Mouse (Mus musculus) midbrain, embryonic 14.5 days (tissue): ENCODE measurements around the gene Srsf10. TPM values are rescaled to one million over a fixed set of nuclear protein-coding genes. Genes with fewer than 3 reads are reported as not detected.
A peak's percentile ranks its signal among the peaks of the same experiment; 100 is the strongest.

Experiments used
- ATAC-seq: fragments of 200-750 bp; cut with Nextera tagmentation; 2 replicates; pipeline ENCODE4 v1.8.0; 2017; ENCODE audit warnings: moderate number of reproducible peaks, moderate library complexity; ENCODE audit not compliant: low FRiP score, low TSS enrichment
- DNase-seq: peaks from one replicate; pipeline ENCODE4 v3.0.0-alpha.2; 2015
- H3K27ac ChIP-seq: fragments of 300-500 bp; sonication (generic); replicated peaks from 2 replicates; pipeline ENCODE4 v1.5.1; 2014; ENCODE audit warnings: mild to moderate bottlenecking, low read depth, low read length, moderate library complexity
- H3K27me3 ChIP-seq: fragments of 300-500 bp; sonication (generic); 2 replicates; pipeline ENCODE4 v1.6.1; 2014; ENCODE audit warnings: low read length, control low read depth, mixed read lengths; ENCODE audit not compliant: control insufficient read depth, insufficient read depth
- H3K36me3 ChIP-seq: fragments of 300-500 bp; sonication (generic); 2 replicates; pipeline ENCODE4 v1.6.1; 2014; ENCODE audit warnings: low read length, control low read depth; ENCODE audit not compliant: control insufficient read depth, insufficient read depth
- H3K4me1 ChIP-seq: fragments of 300-500 bp; sonication (generic); 2 replicates; pipeline ENCODE4 v1.6.1; 2014; ENCODE audit warnings: mild to moderate bottlenecking, antibody characterized with exemption, low read length, control low read depth; ENCODE audit not compliant: control insufficient read depth, insufficient read depth
- H3K4me2 ChIP-seq: fragments of 300-500 bp; sonication (generic); 2 replicates; pipeline ENCODE4 v1.6.1; 2014; ENCODE audit warnings: mild to moderate bottlenecking, low read length, moderate library complexity
- H3K4me3 ChIP-seq: fragments of 300-500 bp; sonication (generic); replicated peaks from 2 replicates; pipeline ENCODE4 v1.5.1; 2014; ENCODE audit warnings: low read depth, low read length
- H3K9ac ChIP-seq: fragments of 300-500 bp; sonication (generic); replicated peaks from 2 replicates; pipeline ENCODE4 v1.6.1; 2014; ENCODE audit warnings: mild to moderate bottlenecking, low read length, moderate library complexity
- H3K9me3 ChIP-seq: fragments of 300-500 bp; sonication (generic); 2 replicates; pipeline ENCODE4 v1.6.1; 2016; ENCODE audit warnings: low read length, control low read depth, mixed read lengths; ENCODE audit not compliant: control insufficient read depth
- WGBS: fragments of 180-500 bp; shearing (Covaris S2); extraction: QIAGEN DNeasy Blood & Tissue Kit; methylation state at CpG from one replicate; pipeline ENCODE4 v1.1.7; 2014; 5-methylcytosine and 5-hydroxymethylcytosine counted together
- polyA plus RNA-seq: library from polyadenylated mRNA; unstranded; fragments of >200 nt; fragmentation: Nextera tagmentation; extraction: Ambion mirVana; gene quantifications from 2 replicates; pipeline ENCODE4 v1.2.1, GENCODE M21; 2014

The Srsf10 gene
- polyA plus RNA-seq, 1 experiment from 2014 or later, result 266 TPM

DNA sequence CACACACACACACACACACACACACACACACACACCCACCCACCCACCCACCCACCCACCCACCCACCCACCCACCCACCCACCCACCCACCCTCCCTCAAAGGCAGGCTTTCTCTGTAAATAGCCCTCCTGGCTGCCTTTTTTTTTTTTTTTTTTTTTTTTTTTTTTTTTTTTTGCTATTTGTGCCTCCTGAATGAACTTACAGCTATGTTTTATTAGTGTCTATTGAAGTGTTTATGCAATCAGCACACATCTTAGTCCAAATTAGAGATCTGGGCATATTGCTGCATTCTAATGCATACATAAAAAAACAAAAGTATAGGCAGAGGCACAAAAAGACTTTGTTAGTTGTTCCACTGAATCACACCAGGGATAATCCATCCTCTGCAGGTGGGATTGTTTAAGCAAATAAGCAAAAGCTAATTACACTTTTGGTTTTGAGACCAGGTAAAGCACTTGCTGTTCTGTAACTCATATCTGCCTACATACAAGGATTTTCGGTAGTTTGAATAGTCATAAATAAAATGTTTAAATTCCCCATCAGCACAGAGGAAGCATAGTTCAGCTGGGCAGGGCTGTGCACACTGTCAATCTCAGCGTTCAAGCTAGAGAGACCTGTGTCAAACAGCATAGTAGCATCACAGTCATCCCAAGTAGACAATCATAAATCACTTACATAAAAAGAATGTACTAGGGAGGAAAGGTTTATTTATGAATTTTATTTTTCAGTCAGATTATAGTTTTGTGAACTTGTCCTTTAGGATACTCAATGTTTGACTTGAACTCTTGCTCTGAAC lies 14.9 kb downstream of the Srsf10 start:
- Histone ChIP-seq H3K9me3 (no peaks in the 10 kb centered on the region), H3K36me3 (peaks cover 32% of the 10 kb centered on the region), H3K4me3 (0 out of 2 replicates have a peak overlapping the region, but pooled peaks have one; percentile 10), H3K27me3 (no peaks in the 10 kb centered on the region), H3K4me2 (peak overlapping the region; percentile 67), H3K4me1 (peaks cover 33% of the 10 kb centered on the region), H3K27ac (no peak overlapping the region), H3K9ac (no peak overlapping the region)
- no peak for DNase-seq
- no peak for ATAC-seq
- 46% methylated on average over 2 of the region's 2 CpGs for WGBS

DNA sequence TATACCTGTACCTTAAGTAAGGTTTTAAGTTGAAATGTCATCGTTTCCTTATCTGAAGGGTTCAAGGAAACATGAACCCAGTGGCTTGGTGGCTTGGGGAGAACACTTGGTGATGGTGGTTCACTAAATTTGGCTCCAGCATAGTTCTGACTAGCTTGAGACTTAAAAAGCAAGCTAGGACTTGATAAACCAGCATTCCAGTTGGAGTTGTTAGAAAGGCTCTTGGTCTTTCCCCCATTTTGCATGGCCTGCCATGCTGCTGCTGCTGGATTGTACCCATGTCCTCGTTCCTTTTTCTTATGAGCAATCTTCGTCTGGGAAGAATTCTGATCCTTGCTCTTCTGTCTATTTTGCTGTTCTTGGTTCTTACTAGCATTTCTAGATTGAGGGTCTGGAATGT lies 16.5 kb downstream of the Srsf10 start:
- Histone ChIP-seq H3K27ac (no peak overlapping the region), H3K36me3 (peaks cover 23% of the 10 kb centered on the region), H3K4me2 (peak overlapping the region; percentile 67), H3K27me3 (no peaks in the 10 kb centered on the region), H3K4me3 (peak overlapping the region; percentile 68), H3K4me1 (peaks cover 46% of the 10 kb centered on the region), H3K9me3 (no peaks in the 10 kb centered on the region), H3K9ac (peak overlapping the region; percentile 17; the same call in 1 of the 2 replicates)
- no peak for DNase-seq
- no peak for ATAC-seq
- WGBS, result 44% methylated on average over 3 of the region's 3 CpGs

DNA sequence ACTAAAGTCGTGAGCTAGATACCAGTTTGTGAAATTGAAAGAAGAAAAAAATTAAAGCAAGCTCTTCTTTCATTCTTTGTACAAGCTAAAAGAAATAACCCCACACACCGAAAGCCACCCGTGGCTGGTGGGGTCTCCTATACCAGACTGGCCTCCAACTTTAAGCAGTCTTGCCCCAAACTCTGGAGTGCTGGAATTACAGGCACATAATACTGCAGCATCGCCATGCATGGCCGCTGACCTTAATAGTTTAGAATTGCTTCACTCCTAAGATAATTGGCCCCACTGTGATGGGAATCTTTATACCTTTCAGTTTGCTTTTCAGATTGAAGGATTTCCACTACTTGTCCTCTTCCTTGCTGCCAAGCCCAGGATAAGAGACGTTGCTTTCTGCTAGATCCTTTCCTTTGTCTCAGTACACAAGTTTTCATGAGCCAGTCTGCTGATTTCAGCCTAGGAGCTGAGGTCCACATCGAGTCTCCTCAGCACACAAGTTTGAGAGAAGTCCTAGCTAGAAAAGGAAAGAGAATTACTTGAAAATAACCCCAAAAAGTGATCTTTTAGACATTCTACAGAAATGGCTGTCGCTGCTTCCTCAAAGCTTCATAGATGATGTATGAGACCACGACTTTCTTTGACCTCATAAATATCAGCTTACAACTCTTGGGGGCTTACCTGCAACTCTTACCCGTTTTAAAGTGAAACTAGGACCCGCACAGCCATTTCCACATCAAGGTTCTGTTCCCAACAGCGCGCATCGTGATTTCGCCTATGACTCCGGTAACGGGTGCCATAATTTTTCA lies 17.2 kb downstream of the Srsf10 start:
- H3K27ac ChIP-seq, result peak overlapping the region; percentile 94
- no peaks in the 10 kb centered on the region for H3K27me3 ChIP-seq
- peak overlapping the region; percentile 68 for H3K4me3 ChIP-seq
- peak overlapping the region; percentile 74 for H3K9ac ChIP-seq
- peak overlapping the region; percentile 67 for H3K4me2 ChIP-seq
- H3K36me3 ChIP-seq, result peaks cover 23% of the 10 kb centered on the region
- WGBS, result 8% methylated on average over 17 of the region's 17 CpGs
- H3K4me1 ChIP-seq, result peaks cover 47% of the 10 kb centered on the region
- ATAC-seq (no peak), DNase-seq (no peak)
- H3K9me3 ChIP-seq, result no peaks in the 10 kb centered on the region

DNA sequence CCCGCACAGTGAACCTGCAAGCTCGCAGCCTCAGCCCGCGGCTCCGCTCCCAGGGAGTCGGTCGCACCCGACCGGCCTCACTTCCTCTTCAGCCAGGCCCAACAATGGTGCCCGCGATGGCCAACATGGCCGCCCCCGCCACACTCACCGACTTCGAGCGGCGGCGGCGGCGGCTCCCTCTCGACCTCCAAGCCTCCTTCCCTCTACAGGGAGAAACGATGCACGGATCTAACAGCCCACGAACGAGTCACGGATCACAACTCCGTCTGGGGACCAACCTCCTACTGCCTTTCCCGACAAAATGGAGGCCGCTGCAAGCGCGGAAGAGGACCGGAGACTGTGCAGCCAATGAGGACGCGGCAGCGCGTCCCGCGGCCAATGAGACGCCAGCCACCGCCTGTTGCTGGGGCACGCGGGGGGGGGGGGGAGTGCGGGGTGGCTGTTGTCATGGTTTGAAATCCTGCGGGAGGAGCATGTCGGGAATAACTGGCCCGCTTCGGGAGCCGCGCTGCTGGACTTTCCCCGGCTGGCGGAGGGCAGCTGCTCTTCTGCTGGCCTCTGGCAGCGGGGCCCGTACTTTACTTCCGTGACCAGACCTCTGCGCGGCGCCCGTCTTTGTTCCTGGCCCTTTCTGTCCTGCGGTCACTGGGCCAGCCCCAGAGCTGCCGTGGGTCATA lies 18.1 kb downstream of the Srsf10 start, which contains the start of gene Pnrc2:
Gene Pnrc2 (minus strand): TSS at position 325 of the 677 bp plus-strand sequence.
- H3K4me2 ChIP-seq, result peak within 1 kb of the TSS; percentile 67
- WGBS, result under 1% methylated on average over 57 of the region's 60 CpGs
- no peaks in the 10 kb centered on the region for H3K27me3 ChIP-seq
- H3K9me3 ChIP-seq, result no peaks in the 10 kb centered on the region
- peak within 1 kb of the TSS; percentile 74 for H3K9ac ChIP-seq
- ATAC-seq, result peak; percentile 95
- H3K27ac ChIP-seq, result peak within 1 kb of the TSS; percentile 94
- H3K4me1 ChIP-seq, result peaks cover 47% of the 10 kb centered on the region
- peak; percentile 96 for DNase-seq
- H3K36me3 ChIP-seq, result peaks cover 23% of the 10 kb centered on the region
- H3K4me3 ChIP-seq, result peak within 1 kb of the TSS; percentile 68

DNA sequence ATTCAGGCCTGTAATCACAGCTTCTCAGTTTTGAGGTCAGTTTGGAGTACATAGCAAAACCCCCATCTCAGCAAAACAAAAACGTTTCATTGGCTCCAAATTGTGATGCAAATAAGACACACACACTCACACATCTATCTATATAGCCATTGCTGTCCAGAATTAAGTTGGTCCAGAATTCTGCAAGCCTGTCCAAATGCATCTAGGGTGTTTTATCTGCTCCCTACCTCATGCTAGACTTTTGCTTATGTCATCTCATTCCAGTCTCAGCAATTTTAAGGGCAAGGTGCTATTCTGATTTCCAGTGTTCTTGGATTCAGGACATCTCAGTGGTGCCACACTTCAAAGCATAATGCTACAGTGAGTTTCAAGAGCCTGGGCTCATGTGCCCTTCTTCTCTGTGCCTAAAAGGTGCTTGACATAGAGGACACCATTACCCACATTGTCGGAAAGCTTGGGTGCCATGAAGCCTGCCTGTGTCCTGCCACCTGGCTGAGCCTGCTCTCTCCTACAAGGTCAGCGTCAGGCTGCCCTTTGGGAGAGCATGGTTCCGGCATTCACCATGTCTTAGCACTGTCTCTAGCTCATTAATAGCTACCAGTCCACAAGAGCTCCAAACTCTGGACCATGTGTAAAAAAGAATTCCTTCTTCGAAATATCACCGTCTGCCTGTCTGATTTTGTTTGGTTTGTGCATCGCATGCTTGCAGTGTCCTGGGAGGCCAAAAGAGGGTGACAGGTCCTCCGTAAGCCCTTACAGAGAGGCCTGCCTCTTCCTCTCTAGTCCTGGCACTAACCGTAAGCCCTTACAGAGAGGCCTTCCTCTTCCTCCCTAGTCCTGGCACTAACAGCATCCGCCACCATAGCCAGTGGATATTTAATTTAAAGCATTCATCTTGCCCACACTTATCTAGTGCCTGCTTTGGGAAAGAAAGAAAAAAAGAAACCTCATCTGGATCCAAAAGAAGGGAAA lies 19.3 kb downstream of the Srsf10 start:
- Histone ChIP-seq H3K36me3 (peaks cover 17% of the 10 kb centered on the region), H3K27ac (peak overlapping the region; percentile 94), H3K4me1 (peaks cover 47% of the 10 kb centered on the region), H3K27me3 (no peaks in the 10 kb centered on the region), H3K9me3 (no peaks in the 10 kb centered on the region), H3K4me3 (no peak overlapping the region), H3K9ac (no peak overlapping the region; the same call in none of the 2 replicates), H3K4me2 (peak overlapping the region; percentile 67)
- peak; percentile 7 for DNase-seq
- ATAC-seq, result no peak
- WGBS, result 79% methylated on average over 10 of the region's 10 CpGs

DNA sequence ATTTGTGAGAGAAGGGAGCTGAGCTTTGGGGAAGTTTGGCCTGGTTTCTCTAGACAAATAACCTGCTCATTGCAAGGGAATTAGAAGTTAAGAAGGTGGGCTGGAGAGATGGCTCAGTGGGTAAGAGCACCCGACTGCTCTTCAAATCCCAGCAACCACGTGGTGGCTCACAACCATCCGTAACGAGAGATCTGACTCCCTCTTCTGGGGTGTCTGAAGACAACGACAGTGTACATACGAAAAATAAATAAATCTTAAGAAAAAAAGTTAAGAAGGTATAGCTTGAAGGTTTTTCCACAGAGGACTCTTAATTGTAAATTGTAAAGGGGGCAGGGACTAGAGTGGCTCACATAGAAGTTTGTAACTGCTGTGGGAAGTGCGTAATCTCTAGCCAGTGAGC lies 20.0 kb downstream of the Srsf10 start:
- Histone ChIP-seq H3K27ac (no peak overlapping the region), H3K9me3 (no peaks in the 10 kb centered on the region), H3K4me2 (no peak overlapping the region), H3K4me3 (no peak overlapping the region), H3K27me3 (no peaks in the 10 kb centered on the region), H3K4me1 (peaks cover 45% of the 10 kb centered on the region), H3K36me3 (peaks cover 15% of the 10 kb centered on the region), H3K9ac (no peak overlapping the region)
- 25% methylated on average over 7 of the region's 7 CpGs for WGBS
- DNase-seq, result no peak
- ATAC-seq, result no peak

DNA sequence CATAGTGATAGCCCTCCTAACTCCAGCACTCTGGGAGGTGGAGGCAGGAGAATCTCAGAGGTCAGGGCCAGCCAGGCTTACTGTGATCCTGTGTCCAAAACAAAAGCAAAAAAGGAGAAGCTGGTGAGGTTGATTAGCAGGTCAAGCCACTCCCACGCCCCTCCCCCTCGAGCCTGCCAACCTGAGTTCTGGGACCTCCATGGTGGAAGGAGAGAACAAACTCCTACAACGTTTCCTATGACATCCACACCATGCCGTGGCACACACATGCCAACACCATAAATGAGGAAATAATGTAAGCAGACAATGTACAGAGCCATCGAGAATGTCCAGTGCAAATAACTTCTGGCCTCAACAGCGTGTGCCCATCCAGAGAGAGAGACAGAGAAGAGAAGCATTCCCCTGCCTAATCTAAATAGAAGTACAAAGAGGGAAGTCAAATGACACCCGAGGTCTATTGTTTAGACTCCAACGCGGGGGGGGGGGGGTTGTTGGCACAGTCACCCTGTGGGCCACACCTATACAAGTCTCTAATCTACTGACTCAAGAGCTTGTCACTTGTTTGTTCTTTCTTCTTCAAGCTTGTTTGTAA lies 20.5 kb downstream of the Srsf10 start:
- ATAC-seq (no peak), DNase-seq (peak; percentile 21)
- Histone ChIP-seq H3K9ac (no peak overlapping the region; the same call in 1 of the 2 replicates), H3K27ac (no peak overlapping the region), H3K4me2 (peak overlapping the region; percentile 43), H3K9me3 (no peaks in the 10 kb centered on the region), H3K27me3 (no peaks in the 10 kb centered on the region), H3K36me3 (peaks cover 11% of the 10 kb centered on the region), H3K4me1 (peaks cover 41% of the 10 kb centered on the region), H3K4me3 (no peak overlapping the region)
- 5% methylated on average over 9 of the region's 9 CpGs for WGBS
